Mouse (Mus musculus): ENCODE results near the gene Adcyap1r1. TPM values are rescaled to one million over a fixed set of nuclear protein-coding genes. Genes with fewer than 3 reads are reported as not detected.

Adcyap1r1 gene
- polyA plus RNA-seq, 1 experiment, result 84.4 TPM

DNA sequence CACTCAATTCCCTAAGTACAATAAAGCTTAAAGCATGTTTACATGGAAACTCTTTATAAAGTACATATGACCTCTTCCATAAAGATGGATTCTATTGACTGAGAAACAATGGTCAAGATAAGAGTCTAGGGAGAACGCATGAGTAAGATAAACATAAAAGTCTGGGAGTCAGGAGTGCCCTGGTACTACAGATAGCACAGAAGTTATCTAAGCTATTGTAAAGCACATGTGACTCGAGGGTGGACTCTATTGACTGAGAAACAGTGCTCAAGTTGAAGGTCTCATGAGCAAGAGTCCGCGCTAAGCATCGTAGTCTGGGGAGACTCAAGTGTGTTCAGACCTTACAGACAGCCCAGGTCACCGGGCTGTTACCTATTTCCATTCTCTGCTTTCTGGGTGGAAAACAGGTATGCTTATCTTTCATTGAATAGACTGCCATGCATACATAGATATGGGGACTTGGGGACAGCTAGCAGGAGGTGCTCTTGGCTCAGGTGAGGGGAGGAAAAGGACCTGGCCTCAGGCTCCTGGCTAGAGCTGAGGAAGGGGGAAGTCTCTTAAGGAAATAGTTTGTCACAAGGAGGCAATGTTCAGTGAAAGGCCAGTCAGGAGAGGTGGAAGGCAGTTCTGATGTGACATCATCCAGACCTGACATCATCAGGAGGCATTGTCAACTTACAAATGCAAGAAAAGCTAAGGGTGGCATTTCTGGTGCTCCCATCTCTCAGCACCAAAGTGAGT is 57.5 kb downstream of the Adcyap1r1 start:
- no peak for TF ChIP-seq POLR2A (IDR thresholded peaks at IDR 0.05; ENCODE audit: extremely low read depth, insufficient read depth, low read length)
- TF ChIP-seq CTCF (IDR thresholded peaks at IDR 0.05; ENCODE audit: extremely low read depth, insufficient read depth, low read length), result no peak
- Histone ChIP-seq H3K4me3 (ENCODE audit: insufficient read depth, low read length) (no peak overlapping the region), H3K4me1 (ENCODE audit: control insufficient read depth, insufficient read depth, low read length) (no peaks in the 10 kb centered on the region), H3K27ac (ENCODE audit: insufficient read depth, low read length) (no peak overlapping the region)

DNA sequence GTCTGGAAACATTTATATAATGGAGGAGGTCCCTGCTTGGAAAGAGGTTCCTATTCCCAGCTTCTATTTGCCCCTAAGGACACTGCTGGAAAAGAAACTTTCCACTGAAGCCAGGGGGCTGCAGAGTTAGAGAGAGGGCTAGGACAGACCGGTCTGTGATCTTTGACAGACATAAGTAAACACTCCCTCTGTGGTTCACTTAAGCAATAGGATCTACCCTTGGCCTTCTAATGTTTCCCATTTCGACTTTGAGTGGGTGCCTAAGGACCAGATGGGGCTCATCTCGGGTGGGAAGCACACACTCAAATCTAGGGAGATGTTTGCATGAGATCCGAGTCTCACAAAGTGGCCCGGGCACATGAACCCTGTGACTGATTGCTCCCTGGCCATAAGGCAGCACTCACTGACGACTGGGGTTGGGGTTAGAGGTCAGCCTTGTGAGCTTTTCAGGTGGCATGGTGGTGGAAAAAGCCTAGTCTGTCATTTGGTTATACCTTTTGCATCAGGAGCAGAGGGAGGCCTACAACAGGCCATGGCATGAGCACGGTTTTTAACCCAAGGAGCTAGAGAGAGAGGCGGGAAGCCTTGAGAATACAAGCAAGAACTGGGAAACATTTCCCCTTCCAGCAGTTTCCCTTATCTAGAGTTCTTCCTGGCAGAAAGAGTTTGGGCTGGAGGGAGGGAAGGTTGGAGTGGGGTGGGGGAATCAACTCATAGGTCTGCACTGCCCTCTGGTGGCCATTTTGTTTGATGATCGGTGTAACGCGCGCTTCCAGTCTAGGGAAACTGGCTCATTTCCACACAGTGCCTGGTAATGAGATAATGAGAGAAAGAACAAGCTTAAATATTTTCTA is 59.7 kb downstream of the Adcyap1r1 start:
- Histone ChIP-seq H3K4me3 (ENCODE audit: insufficient read depth, low read length) (no peak overlapping the region), H3K4me1 (ENCODE audit: control insufficient read depth, insufficient read depth, low read length) (no peaks in the 10 kb centered on the region), H3K27ac (ENCODE audit: insufficient read depth, low read length) (no peak overlapping the region)
- TF ChIP-seq POLR2A (IDR thresholded peaks at IDR 0.05; ENCODE audit: extremely low read depth, insufficient read depth, low read length), result no peak
- peak; percentile 76 for TF ChIP-seq CTCF (IDR thresholded peaks at IDR 0.05; ENCODE audit: extremely low read depth, insufficient read depth, low read length)

DNA sequence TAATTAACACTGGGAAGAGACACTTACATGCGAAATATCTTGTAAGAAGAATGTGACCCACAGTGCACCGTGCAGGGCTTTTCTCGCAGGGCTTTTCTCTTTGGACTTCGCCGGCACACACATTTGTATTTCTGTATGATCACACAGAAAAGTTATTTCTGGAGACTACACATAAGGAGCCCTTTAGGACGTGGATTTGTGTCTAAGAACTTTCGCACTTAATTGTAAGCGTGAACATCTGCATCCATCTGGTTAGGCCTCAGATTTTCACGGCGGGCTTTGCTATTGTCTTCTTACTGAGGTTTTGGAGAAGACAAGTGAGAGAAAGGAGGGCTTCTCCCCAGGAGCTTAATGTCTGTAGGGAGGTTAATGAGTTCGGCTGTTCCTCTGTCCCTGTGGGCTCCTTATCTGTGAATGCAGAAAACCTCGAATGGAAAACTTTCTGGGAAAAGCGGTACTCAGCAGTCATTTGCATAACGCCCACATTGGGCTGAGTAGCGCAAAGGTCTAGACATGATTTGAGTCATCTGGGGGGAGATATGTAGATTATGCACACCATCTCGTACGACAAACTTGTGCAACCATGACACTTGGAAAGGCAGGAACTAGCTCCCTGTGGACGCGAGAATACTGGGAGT is 60.4 kb downstream of the Adcyap1r1 start:
- TF ChIP-seq CTCF (IDR thresholded peaks at IDR 0.05; ENCODE audit: extremely low read depth, insufficient read depth, low read length), result no peak
- TF ChIP-seq POLR2A (IDR thresholded peaks at IDR 0.05; ENCODE audit: extremely low read depth, insufficient read depth, low read length), result no peak
- no peak overlapping the region for H3K4me3 ChIP-seq (ENCODE audit: insufficient read depth, low read length)
- no peak overlapping the region for H3K27ac ChIP-seq (ENCODE audit: insufficient read depth, low read length)
- no peaks in the 10 kb centered on the region for H3K4me1 ChIP-seq (ENCODE audit: control insufficient read depth, insufficient read depth, low read length)

DNA sequence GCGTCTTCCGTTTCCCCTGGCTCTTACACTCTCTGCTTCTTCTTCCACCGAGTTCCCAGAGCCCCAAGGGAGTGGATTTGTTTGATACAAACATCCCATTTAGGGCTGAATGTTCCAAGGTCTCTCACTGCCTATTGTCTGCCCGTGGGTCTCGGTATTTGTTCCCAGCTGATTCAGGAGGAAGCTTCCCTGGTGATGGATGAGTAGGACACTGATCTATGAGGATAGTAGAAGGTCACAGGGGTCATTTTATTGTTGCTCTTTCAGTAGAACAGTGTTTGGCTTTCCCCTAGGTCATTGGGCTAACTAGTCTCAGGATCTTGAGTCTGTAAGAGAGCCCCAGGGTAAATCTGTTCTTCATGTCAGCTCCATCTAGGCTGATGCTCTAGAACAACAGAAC is 61.7 kb downstream of the Adcyap1r1 start:
- no peaks in the 10 kb centered on the region for H3K4me1 ChIP-seq (ENCODE audit: control insufficient read depth, insufficient read depth, low read length)
- no peak overlapping the region for H3K4me3 ChIP-seq (ENCODE audit: insufficient read depth, low read length)
- TF ChIP-seq CTCF (IDR thresholded peaks at IDR 0.05; ENCODE audit: extremely low read depth, insufficient read depth, low read length) (no peak), POLR2A (IDR thresholded peaks at IDR 0.05; ENCODE audit: extremely low read depth, insufficient read depth, low read length) (no peak)
- no peak overlapping the region for H3K27ac ChIP-seq (ENCODE audit: insufficient read depth, low read length)

DNA sequence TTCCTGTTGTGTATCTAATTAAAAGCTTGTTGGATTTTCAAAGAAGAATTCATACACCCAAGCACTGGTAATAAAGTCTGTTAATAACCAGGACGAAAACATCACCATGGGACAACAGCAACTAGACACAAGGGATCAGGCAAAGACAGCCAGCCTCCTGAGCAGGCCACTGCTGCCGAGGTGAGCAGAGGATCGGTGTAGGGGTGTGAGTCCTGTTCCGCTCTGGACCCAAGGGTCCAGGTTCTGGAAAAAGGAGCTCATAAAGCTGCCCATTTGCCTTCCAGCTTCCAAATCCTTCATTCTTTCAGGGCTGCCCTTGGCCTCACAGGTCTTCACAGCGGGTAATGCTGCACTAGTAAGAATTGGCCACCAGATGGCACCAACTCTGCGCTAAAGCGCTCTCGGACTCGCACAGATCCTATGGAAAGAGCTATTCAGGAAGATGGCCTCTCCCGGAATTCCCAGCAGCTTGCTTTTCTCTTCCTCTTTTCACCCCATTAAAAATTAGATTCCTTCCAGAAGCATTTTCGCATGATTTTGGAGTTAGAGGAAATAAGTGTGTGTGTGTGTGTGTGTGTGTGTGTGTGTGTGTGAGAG is 67.9 kb downstream of the Adcyap1r1 start:
- Histone ChIP-seq H3K27ac (ENCODE audit: insufficient read depth, low read length) (no peak overlapping the region), H3K4me1 (ENCODE audit: control insufficient read depth, insufficient read depth, low read length) (no peaks in the 10 kb centered on the region), H3K4me3 (ENCODE audit: insufficient read depth, low read length) (no peak overlapping the region)
- TF ChIP-seq CTCF (IDR thresholded peaks at IDR 0.05; ENCODE audit: extremely low read depth, insufficient read depth, low read length) (peak; percentile 88), POLR2A (IDR thresholded peaks at IDR 0.05; ENCODE audit: extremely low read depth, insufficient read depth, low read length) (no peak)

DNA sequence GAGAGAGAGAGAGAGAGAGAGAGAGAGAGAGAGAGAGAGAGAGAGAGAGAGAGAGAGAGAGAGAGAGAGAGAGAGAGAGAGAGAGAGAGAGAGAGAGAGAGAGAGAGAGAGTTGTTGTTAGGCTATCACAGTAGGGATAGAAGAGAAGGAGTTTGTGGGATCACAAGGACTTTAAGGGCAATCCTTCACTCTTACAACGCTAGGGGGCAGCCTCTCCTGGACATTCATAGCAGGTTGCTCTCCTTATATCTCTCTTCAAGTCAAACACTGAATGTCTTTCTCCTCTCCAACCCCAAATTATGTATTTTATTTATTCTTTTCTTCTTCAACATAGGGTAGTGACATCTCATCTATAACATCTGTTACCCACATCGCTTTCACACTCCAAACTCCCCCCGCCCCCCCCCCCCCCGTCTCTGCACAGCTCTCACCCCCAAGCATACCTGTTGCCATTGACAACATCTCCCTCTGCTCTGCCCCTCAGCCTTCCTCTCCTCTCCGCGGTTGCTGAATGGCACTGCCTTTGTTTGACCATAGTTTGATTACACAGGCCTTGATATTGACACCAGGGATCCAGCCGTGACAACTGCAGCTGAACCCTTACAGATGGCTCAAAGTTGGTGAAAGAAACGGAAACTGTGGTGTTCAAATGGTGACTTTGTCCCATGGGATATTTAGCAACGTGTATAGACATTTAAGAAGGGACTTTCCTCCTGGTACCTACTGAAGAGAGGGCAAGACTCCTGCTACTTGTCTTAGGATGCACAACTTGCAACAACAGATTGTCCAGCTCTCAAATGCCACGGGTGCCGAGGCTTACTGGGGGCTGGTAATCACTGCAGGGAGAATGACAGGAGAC is 68.7 kb downstream of the Adcyap1r1 start:
- TF ChIP-seq POLR2A (IDR thresholded peaks at IDR 0.05; ENCODE audit: extremely low read depth, insufficient read depth, low read length), result no peak
- peak; percentile 54 for TF ChIP-seq CTCF (IDR thresholded peaks at IDR 0.05; ENCODE audit: extremely low read depth, insufficient read depth, low read length)
- Histone ChIP-seq H3K4me3 (ENCODE audit: insufficient read depth, low read length) (no peak overlapping the region), H3K4me1 (ENCODE audit: control insufficient read depth, insufficient read depth, low read length) (no peaks in the 10 kb centered on the region), H3K27ac (ENCODE audit: insufficient read depth, low read length) (no peak overlapping the region)

DNA sequence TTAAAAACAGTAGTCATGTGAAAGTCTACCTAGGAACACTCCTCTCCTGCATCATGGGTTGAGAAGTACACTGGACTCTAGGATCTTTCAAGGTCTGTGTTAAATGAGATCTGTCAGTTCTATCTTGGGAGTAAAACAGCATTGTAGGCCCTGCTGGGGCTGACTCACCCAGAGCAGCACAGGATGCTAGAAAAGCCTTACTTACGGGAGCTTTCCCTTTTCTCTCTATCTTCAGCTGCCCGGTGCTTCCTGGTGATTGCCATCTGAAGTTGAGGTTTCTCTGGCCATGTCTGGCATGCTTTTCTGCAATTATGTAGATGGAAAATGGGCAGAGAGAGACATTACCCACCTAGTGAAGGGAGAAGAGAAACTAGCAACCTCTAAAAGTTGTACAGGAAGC is 84.7 kb downstream of the Adcyap1r1 start:
- TF ChIP-seq CTCF (IDR thresholded peaks at IDR 0.05; ENCODE audit: extremely low read depth, insufficient read depth, low read length) (no peak), POLR2A (IDR thresholded peaks at IDR 0.05; ENCODE audit: extremely low read depth, insufficient read depth, low read length) (no peak)
- Histone ChIP-seq H3K4me3 (ENCODE audit: insufficient read depth, low read length) (no peak overlapping the region), H3K4me1 (ENCODE audit: control insufficient read depth, insufficient read depth, low read length) (peaks cover 3% of the 10 kb centered on the region), H3K27ac (ENCODE audit: insufficient read depth, low read length) (no peak overlapping the region)

DNA sequence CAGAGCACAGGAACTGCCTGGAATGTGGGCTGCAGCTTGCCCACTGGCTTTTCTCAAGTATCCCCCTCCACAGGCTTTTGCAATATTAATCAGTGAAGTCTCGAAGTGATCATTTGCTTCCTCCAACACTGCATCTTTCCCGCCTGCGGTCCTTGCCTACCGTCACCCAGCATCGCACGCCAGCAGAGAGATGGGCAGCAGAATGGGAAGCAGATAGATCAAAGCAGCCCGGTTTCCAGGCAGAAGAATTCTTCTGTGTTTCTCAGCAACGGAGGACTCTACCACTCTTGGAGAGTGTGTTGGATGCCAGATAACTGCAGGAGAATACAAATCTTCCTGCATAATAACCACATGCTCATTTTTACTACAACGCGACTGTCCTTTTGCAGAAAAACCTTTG is 87.4 kb downstream of the Adcyap1r1 start:
- H3K4me3 ChIP-seq (ENCODE audit: insufficient read depth, low read length), result no peak overlapping the region
- TF ChIP-seq CTCF (IDR thresholded peaks at IDR 0.05; ENCODE audit: extremely low read depth, insufficient read depth, low read length) (no peak), POLR2A (IDR thresholded peaks at IDR 0.05; ENCODE audit: extremely low read depth, insufficient read depth, low read length) (no peak)
- H3K27ac ChIP-seq (ENCODE audit: insufficient read depth, low read length), result no peak overlapping the region
- H3K4me1 ChIP-seq (ENCODE audit: control insufficient read depth, insufficient read depth, low read length), result peaks cover 3% of the 10 kb centered on the region
